ENCODE assay signal across 7 mouse cellular contexts in genomic region chr2:90846955-90847680, GRCm38 (mm10). TPM values are rescaled to one million over a fixed set of nuclear protein-coding genes. Genes with fewer than 3 reads are reported as not detected.
DNase-seq lines count a peak whose midpoint lies in the region; ATAC-seq lines count a peak whose summit lies in the region.

Gene Mtch2 (plus strand): TSS chr2:90847155.

- peak within 1 kb of the TSS; percentile 76 for H3K4me3 ChIP-seq in embryonic facial prominence, embryonic 11.5 days (ENCODE audit: low read depth, low read length)
- H3K4me3 ChIP-seq in limb, embryonic 10.5 days = peak within 1 kb of the TSS; percentile 74
- H3K4me3 ChIP-seq in midbrain, embryonic 13.5 days (replicated peaks) = peak within 1 kb of the TSS; percentile 91

- H3K4me1 ChIP-seq in embryonic facial prominence, embryonic 11.5 days (ENCODE audit: control insufficient read depth, insufficient read depth, low read length) = no peaks in the 10 kb centered on the region
- H3K4me1 ChIP-seq in limb, embryonic 10.5 days = peaks cover 16% of the 10 kb centered on the region
- H3K4me1 ChIP-seq in midbrain, embryonic 13.5 days (replicated peaks) = peaks cover 21% of the 10 kb centered on the region

- no peaks in the 10 kb centered on the region for H3K36me3 ChIP-seq in embryonic facial prominence, embryonic 11.5 days (replicated peaks; ENCODE audit: control insufficient read depth, insufficient read depth, low read depth, low read length)
- peaks cover 27% of the 10 kb centered on the region for H3K36me3 ChIP-seq in limb, embryonic 10.5 days
- H3K36me3 ChIP-seq in midbrain, embryonic 13.5 days = peaks cover 26% of the 10 kb centered on the region

- H3K27me3 ChIP-seq in embryonic facial prominence, embryonic 11.5 days (ENCODE audit: control insufficient read depth, insufficient read depth, low read length) = no peaks in the 10 kb centered on the region
- H3K27me3 ChIP-seq in limb, embryonic 10.5 days (ENCODE audit: low read depth, poor library complexity, severe bottlenecking) = no peaks in the 10 kb centered on the region
- H3K27me3 ChIP-seq in midbrain, embryonic 13.5 days = no peaks in the 10 kb centered on the region

- peak; percentile 94 for ATAC-seq in embryonic facial prominence, embryonic 11.5 days (replicated peaks; ENCODE audit: insufficient number of reproducible peaks, low FRiP score, low TSS enrichment, low read depth)
- ATAC-seq in granulocyte monocyte progenitor cell, adult 5-6 weeks (replicated peaks; ENCODE audit: poor library complexity, severe bottlenecking) = peak; percentile 90
- peak; percentile 97 for ATAC-seq in midbrain, embryonic 13.5 days

- WGBS in embryonic facial prominence, embryonic 11.5 days = under 1% methylated on average over 62 of the region's 67 CpGs
- under 1% methylated on average over 67 of the region's 67 CpGs for WGBS in limb, embryonic 10.5 days
- under 1% methylated on average over 60 of the region's 67 CpGs for WGBS in midbrain, embryonic 13.5 days

- peak within 1 kb of the TSS; percentile 43; the same call in 1 of the 2 replicates for H3K27ac ChIP-seq in embryonic facial prominence, embryonic 11.5 days (replicated peaks; ENCODE audit: low read depth, low read length)
- peak within 1 kb of the TSS; percentile 89 for H3K27ac ChIP-seq in limb, embryonic 10.5 days
- H3K27ac ChIP-seq in midbrain, embryonic 13.5 days = peak within 1 kb of the TSS; percentile 93

- peak within 1 kb of the TSS; percentile 84 for H3K9ac ChIP-seq in embryonic facial prominence, embryonic 11.5 days (replicated peaks; ENCODE audit: low read length)
- H3K9ac ChIP-seq in midbrain, embryonic 13.5 days (replicated peaks) = peak within 1 kb of the TSS; percentile 93

- no peaks in the 10 kb centered on the region for H3K9me3 ChIP-seq in embryonic facial prominence, embryonic 11.5 days (replicated peaks; ENCODE audit: control insufficient read depth, low read length)
- no peaks in the 10 kb centered on the region for H3K9me3 ChIP-seq in limb, embryonic 10.5 days (replicated peaks)
- H3K9me3 ChIP-seq in midbrain, embryonic 13.5 days = no peaks in the 10 kb centered on the region

- H3K4me2 ChIP-seq in embryonic facial prominence, embryonic 11.5 days (ENCODE audit: low read depth, low read length) = peak within 1 kb of the TSS; percentile 64
- peak within 1 kb of the TSS; percentile 68 for H3K4me2 ChIP-seq in midbrain, embryonic 13.5 days (replicated peaks)

- DNase-seq in adrenal gland, postnatal 14 days = peak; percentile 99
- peak; percentile 98 for DNase-seq in embryonic facial prominence, embryonic 11.5 days (ENCODE audit: low spot score)
- peak; percentile 97 for DNase-seq in kidney, adult 11 months
- DNase-seq in limb, embryonic 10.5 days (ENCODE audit: low spot score) = peak; percentile 98
- peak; percentile 99 for DNase-seq in spleen, adult 12 weeks (ENCODE audit: low spot score)

RNA-seq across cellular contexts. Expression of gene Mtch2, which starts in this region (rescaled TPM):
- 416 and 423 TPM in 2 replicates for total RNA-seq in adrenal gland, postnatal 14 days (2021)
- 239 and 261 TPM in 2 replicates for polyA plus RNA-seq in embryonic facial prominence, embryonic 11.5 days (2014; fragmentation: Nextera tagmentation; extraction: Ambion mirVana)
- total RNA-seq in granulocyte monocyte progenitor cell, adult 5-6 weeks (2014; fragmentation: Nextera tagmentation) = 152 and 169 TPM in 2 replicates
- 206 and 241 TPM in 2 replicates for total RNA-seq in granulocyte monocyte progenitor cell, adult 5-6 weeks (2017)
- 217 and 233 TPM in 2 replicates for polyA plus RNA-seq in limb, embryonic 10.5 days (2016; fragmentation: Nextera tagmentation; extraction: Ambion mirVana)
- polyA plus RNA-seq in midbrain, embryonic 13.5 days (2015; fragmentation: Nextera tagmentation; extraction: Ambion mirVana) = 246 and 259 TPM in 2 replicates

Comparison
In these comparisons a context has a peak if more than half of its experiments do, and no peak if none do; other contexts are left out.
1. Peak in every context shown above with its lines: DNase-seq, ATAC-seq, H3K4me3 ChIP-seq and H3K27ac ChIP-seq.
2. H3K27ac ChIP-seq: peak in every context shown above with its lines; median percentile 93 in midbrain, embryonic 13.5 days; 89 in limb, embryonic 10.5 days; 43 in embryonic facial prominence, embryonic 11.5 days.